Mouse (Mus musculus) bone marrow, adult 2 months (tissue): ENCODE data around the gene Kif2a.

Experiments
- CTCF ChIP-seq: fragments of 200-500 bp; IDR thresholded peaks from 2 replicates; pipeline ENCODE4 v1.5.1; 2011; ENCODE audit warnings: low read length, control low read depth; ENCODE audit not compliant: control insufficient read depth, insufficient read depth
- POLR2A ChIP-seq: fragments of 200-500 bp; IDR thresholded peaks from 2 replicates; pipeline ENCODE4 v1.6.1; 2011; ENCODE audit warnings: low read depth, mild to moderate bottlenecking, control low read depth, low read length, borderline replicate concordance; ENCODE audit not compliant: control insufficient read depth

- TF ChIP-seq CTCF (no peak), POLR2A (no peak)
Measured at GRCm38 (mm10) chr13:107069061-107069460, 47.1 kb upstream of the Kif2a start.
